Mouse (Mus musculus): ENCODE measurements around the gene Cmip. TPM values are rescaled to one million over a fixed set of nuclear protein-coding genes. Genes with fewer than 3 reads are reported as not detected.

Cmip gene
- polyA plus RNA-seq, 2 experiments, result 27.1 to 39.7 TPM

GRCm38 (mm10) chr8:117308303-117309095 lies 51.6 kb downstream of the Cmip start:
- H3K27ac ChIP-seq (replicated peaks; ENCODE audit: low read depth, low read length), result no peak overlapping the region
- no peaks in the 10 kb centered on the region for H3K9me3 ChIP-seq (ENCODE audit: control insufficient read depth, low read length)
- H3K4me2 ChIP-seq (replicated peaks; ENCODE audit: low read depth, low read length, severe bottlenecking), result no peak overlapping the region
- no peak overlapping the region for H3K4me3 ChIP-seq (replicated peaks; ENCODE audit: low read length)
- no peaks in the 10 kb centered on the region for H3K27me3 ChIP-seq (ENCODE audit: control insufficient read depth, insufficient read depth, low read length)
- ATAC-seq (ENCODE audit: low FRiP score, low read depth) (no peak), DNase-seq (ENCODE audit: low spot score) (no peak)
- H3K9ac ChIP-seq (ENCODE audit: low read depth, low read length, severe bottlenecking), result no peak overlapping the region
- no peak for TF ChIP-seq POLR2A (IDR thresholded peaks at IDR 0.05; ENCODE audit: borderline replicate concordance, extremely low read depth, insufficient read depth, insufficient read length)
- WGBS, result 60% methylated on average over 13 of the region's 13 CpGs
- peaks cover 33% of the 10 kb centered on the region for H3K4me1 ChIP-seq (ENCODE audit: control insufficient read depth, insufficient read depth, low read length)
- H3K36me3 ChIP-seq (ENCODE audit: control insufficient read depth, insufficient read depth, low read length), result no peaks in the 10 kb centered on the region

GRCm38 (mm10) chr8:117309653-117310274 lies 52.9 kb downstream of the Cmip start:
- Histone ChIP-seq H3K9me3 (ENCODE audit: control insufficient read depth, low read length) (no peaks in the 10 kb centered on the region), H3K4me3 (replicated peaks; ENCODE audit: low read length) (no peak overlapping the region), H3K27ac (replicated peaks; ENCODE audit: low read depth, low read length) (no peak overlapping the region), H3K9ac (ENCODE audit: low read depth, low read length, severe bottlenecking) (no peak overlapping the region), H3K27me3 (ENCODE audit: control insufficient read depth, insufficient read depth, low read length) (no peaks in the 10 kb centered on the region), H3K4me1 (ENCODE audit: control insufficient read depth, insufficient read depth, low read length) (peaks cover 31% of the 10 kb centered on the region), H3K36me3 (ENCODE audit: control insufficient read depth, insufficient read depth, low read length) (no peaks in the 10 kb centered on the region), H3K4me2 (replicated peaks; ENCODE audit: low read depth, low read length, severe bottlenecking) (no peak overlapping the region)
- TF ChIP-seq POLR2A (IDR thresholded peaks at IDR 0.05; ENCODE audit: borderline replicate concordance, extremely low read depth, insufficient read depth, insufficient read length), result no peak
- WGBS, result 90% methylated on average over 12 of the region's 12 CpGs
- ATAC-seq (ENCODE audit: low FRiP score, low read depth), result no peak
- no peak for DNase-seq (ENCODE audit: low spot score)

- H3K27me3 ChIP-seq (ENCODE audit: control insufficient read depth, insufficient read depth, low read length), result no peaks in the 10 kb centered on the region
- H3K4me1 ChIP-seq (ENCODE audit: control insufficient read depth, insufficient read depth, low read length), result peaks cover 37% of the 10 kb centered on the region
- no peak overlapping the region for H3K4me3 ChIP-seq (replicated peaks; ENCODE audit: low read length)
- TF ChIP-seq POLR2A (IDR thresholded peaks at IDR 0.05; ENCODE audit: borderline replicate concordance, extremely low read depth, insufficient read depth, insufficient read length), result no peak
- no peak overlapping the region for H3K27ac ChIP-seq (replicated peaks; ENCODE audit: low read depth, low read length)
- no peak overlapping the region for H3K4me2 ChIP-seq (replicated peaks; ENCODE audit: low read depth, low read length, severe bottlenecking)
- no peaks in the 10 kb centered on the region for H3K36me3 ChIP-seq (ENCODE audit: control insufficient read depth, insufficient read depth, low read length)
- no peak overlapping the region for H3K9ac ChIP-seq (ENCODE audit: low read depth, low read length, severe bottlenecking)
- H3K9me3 ChIP-seq (ENCODE audit: control insufficient read depth, low read length), result no peaks in the 10 kb centered on the region
- ATAC-seq (ENCODE audit: low FRiP score, low read depth) (no peak), DNase-seq (ENCODE audit: low spot score) (no peak)
- 80% methylated on average over 8 of the region's 8 CpGs for WGBS
Observed at GRCm38 (mm10) chr8:117310961-117311561, 54.2 kb downstream of the Cmip start.

GRCm38 (mm10) chr8:117314308-117314953 lies 57.6 kb downstream of the Cmip start:
- ATAC-seq (ENCODE audit: low FRiP score, low read depth), result peak; percentile 70
- Histone ChIP-seq H3K4me1 (ENCODE audit: control insufficient read depth, insufficient read depth, low read length) (peaks cover 33% of the 10 kb centered on the region), H3K4me2 (replicated peaks; ENCODE audit: low read depth, low read length, severe bottlenecking) (no peak overlapping the region), H3K27me3 (ENCODE audit: control insufficient read depth, insufficient read depth, low read length) (no peaks in the 10 kb centered on the region), H3K9ac (ENCODE audit: low read depth, low read length, severe bottlenecking) (no peak overlapping the region), H3K4me3 (replicated peaks; ENCODE audit: low read length) (no peak overlapping the region), H3K9me3 (ENCODE audit: control insufficient read depth, low read length) (no peaks in the 10 kb centered on the region), H3K36me3 (ENCODE audit: control insufficient read depth, insufficient read depth, low read length) (no peaks in the 10 kb centered on the region), H3K27ac (replicated peaks; ENCODE audit: low read depth, low read length) (no peak overlapping the region)
- peak; percentile 69 for DNase-seq (ENCODE audit: low spot score)
- no peak for TF ChIP-seq POLR2A (IDR thresholded peaks at IDR 0.05; ENCODE audit: borderline replicate concordance, extremely low read depth, insufficient read depth, insufficient read length)
- WGBS, result 19% methylated on average over 8 of the region's 8 CpGs

GRCm38 (mm10) chr8:117315727-117316126 lies 58.9 kb downstream of the Cmip start:
- WGBS, result 86% methylated on average over 16 of the region's 16 CpGs
- no peak overlapping the region for H3K4me3 ChIP-seq (replicated peaks; ENCODE audit: low read length)
- no peaks in the 10 kb centered on the region for H3K9me3 ChIP-seq (ENCODE audit: control insufficient read depth, low read length)
- ATAC-seq (ENCODE audit: low FRiP score, low read depth), result no peak
- no peak for TF ChIP-seq POLR2A (IDR thresholded peaks at IDR 0.05; ENCODE audit: borderline replicate concordance, extremely low read depth, insufficient read depth, insufficient read length)
- H3K4me1 ChIP-seq (ENCODE audit: control insufficient read depth, insufficient read depth, low read length), result peaks cover 34% of the 10 kb centered on the region
- no peak for DNase-seq (ENCODE audit: low spot score)
- H3K4me2 ChIP-seq (replicated peaks; ENCODE audit: low read depth, low read length, severe bottlenecking), result no peak overlapping the region
- H3K27me3 ChIP-seq (ENCODE audit: control insufficient read depth, insufficient read depth, low read length), result no peaks in the 10 kb centered on the region
- no peak overlapping the region for H3K9ac ChIP-seq (ENCODE audit: low read depth, low read length, severe bottlenecking)
- H3K27ac ChIP-seq (replicated peaks; ENCODE audit: low read depth, low read length), result no peak overlapping the region
- no peaks in the 10 kb centered on the region for H3K36me3 ChIP-seq (ENCODE audit: control insufficient read depth, insufficient read depth, low read length)
